Mouse (Mus musculus) lung, embryonic 16.5 days (tissue): ENCODE measurements at regions not wholly inside any gene's neighbourhood (a gene's known extent, or its start where the extent isn't known, plus 50 kb on each side); places are given as distances from the start of the nearest gene placed in this dataset.
A peak's percentile ranks its signal among the peaks of the same experiment; 100 is the strongest.

Source experiments
- ATAC-seq: fragments of 200-750 bp; cut with Nextera tagmentation; 2 replicates; pipeline ENCODE4 v1.8.0; 2017; ENCODE audit warnings: low read depth, mild to moderate bottlenecking, moderate library complexity
- H3K27ac ChIP-seq: fragments of 300-500 bp; sonication (generic); 2 replicates; pipeline ENCODE4 v1.5.1; 2014; ENCODE audit warnings: mild to moderate bottlenecking, control low read depth, low read length
- H3K27me3 ChIP-seq: fragments of 300-500 bp; sonication (generic); 2 replicates; pipeline ENCODE4 v1.6.1; 2014; ENCODE audit warnings: low read depth, low read length, mixed read lengths; ENCODE audit not compliant: control insufficient read depth, insufficient read depth
- H3K36me3 ChIP-seq: fragments of 300-500 bp; sonication (generic); 2 replicates; pipeline ENCODE4 v1.6.1; 2014; ENCODE audit warnings: low read length; ENCODE audit not compliant: control insufficient read depth, insufficient read depth
- H3K4me1 ChIP-seq: fragments of 300-500 bp; sonication (generic); replicated peaks from 2 replicates; pipeline ENCODE4 v1.6.1; 2014; ENCODE audit warnings: low read length, mixed read lengths; ENCODE audit not compliant: control insufficient read depth, insufficient read depth
- H3K4me2 ChIP-seq: fragments of 300-500 bp; sonication (generic); 2 replicates; pipeline ENCODE4 v1.6.1; 2014; ENCODE audit warnings: low read depth, low read length, control low read depth
- H3K4me3 ChIP-seq: fragments of 300-500 bp; sonication (generic); 2 replicates; pipeline ENCODE4 v1.5.1; 2014; ENCODE audit warnings: mild to moderate bottlenecking, low read length, control low read depth
- H3K9ac ChIP-seq: fragments of 300-500 bp; sonication (generic); 2 replicates; pipeline ENCODE4 v1.6.1; 2014; ENCODE audit warnings: low read length, control low read depth
- H3K9me3 ChIP-seq: fragments of 300-500 bp; sonication (generic); 2 replicates; pipeline ENCODE4 v1.6.1; 2016; ENCODE audit warnings: low read length; ENCODE audit not compliant: control insufficient read depth
- WGBS: fragments of 180-500 bp; shearing (Covaris S2); extraction: QIAGEN DNeasy Blood & Tissue Kit; methylation state at CpG from one replicate; pipeline ENCODE4 v1.1.7; 2014; 5-methylcytosine and 5-hydroxymethylcytosine counted together

DNA sequence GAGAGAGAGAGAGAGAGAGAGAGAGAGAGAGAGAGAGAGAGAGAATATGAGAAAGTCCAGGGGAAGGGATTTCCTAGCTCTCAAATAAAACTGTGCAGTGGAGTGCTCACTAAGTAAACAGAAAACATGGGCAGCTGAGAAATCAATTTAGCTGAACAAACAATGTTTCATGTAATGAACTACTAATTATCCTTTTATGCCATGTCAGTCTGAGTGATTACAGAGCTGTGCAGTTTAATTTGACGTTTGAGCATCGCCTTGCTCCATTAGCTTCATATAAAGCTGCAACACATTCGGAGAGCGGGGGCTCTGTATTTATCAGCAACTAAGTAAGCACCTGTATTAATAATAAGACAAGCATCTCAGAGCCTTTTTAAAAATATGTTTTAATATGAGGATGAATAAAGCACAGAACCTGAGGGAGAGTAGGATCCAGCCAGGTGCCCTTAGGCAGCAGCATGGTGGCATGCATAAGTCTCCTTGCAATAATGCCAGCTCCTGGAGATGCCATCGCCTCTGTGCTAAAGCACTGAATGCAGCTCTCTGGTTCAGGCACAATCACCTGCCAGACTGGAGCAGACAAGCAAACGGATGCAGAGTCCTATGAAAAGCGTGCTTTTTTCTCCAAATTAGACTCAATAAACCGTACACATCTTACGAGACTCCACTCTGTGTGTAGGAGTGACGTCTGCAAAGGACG, 289.5 kb upstream of the Atp11b start:
- Histone ChIP-seq H3K9me3 (no peaks in the 10 kb centered on the region), H3K27me3 (peaks cover 5% of the 10 kb centered on the region; the same call in 1 of the 2 replicates), H3K27ac (no peak overlapping the region), H3K9ac (no peak overlapping the region), H3K36me3 (no peaks in the 10 kb centered on the region), H3K4me1 (0 out of 2 replicates have a peak, but pooled peaks cover 3% of the 10 kb centered on the region), H3K4me3 (no peak overlapping the region), H3K4me2 (no peak overlapping the region)
- ATAC-seq: no peak
- WGBS: 71% methylated on average over 11 of the region's 11 CpGs

DNA sequence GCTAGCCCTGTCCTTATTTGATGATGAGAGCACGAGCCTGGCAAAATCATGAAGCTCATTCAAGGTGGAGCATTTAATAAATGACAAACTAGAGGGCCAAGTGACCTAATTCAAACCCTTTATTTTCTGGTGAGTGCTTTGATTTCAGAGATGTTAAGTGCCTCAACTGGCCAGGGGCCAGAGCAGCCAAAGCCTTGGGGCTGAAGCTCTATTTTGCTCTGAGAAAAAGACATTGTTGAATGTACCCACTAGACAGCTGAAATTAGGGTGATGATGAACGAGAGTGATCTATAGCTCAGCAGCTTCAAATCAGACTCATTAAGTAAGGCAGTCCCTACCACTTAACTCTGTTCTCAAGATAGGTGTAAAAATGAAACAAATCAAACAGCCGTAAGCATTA, 287.9 kb upstream of the Atp11b start:
- Histone ChIP-seq H3K4me2 (no peak overlapping the region), H3K27ac (no peak overlapping the region), H3K27me3 (peaks cover 5% of the 10 kb centered on the region; the same call in 1 of the 2 replicates), H3K9me3 (no peaks in the 10 kb centered on the region), H3K4me3 (no peak overlapping the region), H3K36me3 (no peaks in the 10 kb centered on the region), H3K4me1 (0 out of 2 replicates have a peak, but pooled peaks cover 3% of the 10 kb centered on the region), H3K9ac (no peak overlapping the region)
- 52% methylated on average over 3 of the region's 3 CpGs for WGBS
- ATAC-seq: no peak

DNA sequence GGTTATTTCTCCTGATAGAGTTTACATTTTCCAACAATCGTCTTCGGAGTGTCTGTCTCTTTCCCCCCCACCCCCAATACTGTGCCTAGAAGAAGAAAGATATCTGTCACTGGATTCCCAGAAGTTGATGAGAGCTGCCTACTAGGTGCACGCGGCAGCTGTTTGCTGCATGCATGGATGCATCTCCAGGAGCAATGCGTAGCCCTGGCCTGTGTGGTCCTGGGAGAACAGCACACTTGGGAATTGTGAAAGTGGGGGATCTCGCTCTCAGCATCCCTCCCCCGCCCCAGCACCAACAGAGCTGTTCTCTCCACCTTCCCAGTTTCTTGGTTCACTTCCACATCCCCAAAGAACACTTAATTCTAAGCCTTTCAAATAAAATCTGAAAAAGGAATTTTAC, 280.6 kb upstream of the Atp11b start:
- Histone ChIP-seq H3K27ac (no peak overlapping the region), H3K27me3 (peaks cover 7% of the 10 kb centered on the region), H3K4me3 (no peak overlapping the region), H3K9ac (no peak overlapping the region), H3K36me3 (no peaks in the 10 kb centered on the region), H3K4me1 (no peaks in the 10 kb centered on the region), H3K4me2 (no peak overlapping the region), H3K9me3 (no peaks in the 10 kb centered on the region)
- WGBS: 85% methylated on average over 7 of the region's 7 CpGs
- no peak for ATAC-seq

DNA sequence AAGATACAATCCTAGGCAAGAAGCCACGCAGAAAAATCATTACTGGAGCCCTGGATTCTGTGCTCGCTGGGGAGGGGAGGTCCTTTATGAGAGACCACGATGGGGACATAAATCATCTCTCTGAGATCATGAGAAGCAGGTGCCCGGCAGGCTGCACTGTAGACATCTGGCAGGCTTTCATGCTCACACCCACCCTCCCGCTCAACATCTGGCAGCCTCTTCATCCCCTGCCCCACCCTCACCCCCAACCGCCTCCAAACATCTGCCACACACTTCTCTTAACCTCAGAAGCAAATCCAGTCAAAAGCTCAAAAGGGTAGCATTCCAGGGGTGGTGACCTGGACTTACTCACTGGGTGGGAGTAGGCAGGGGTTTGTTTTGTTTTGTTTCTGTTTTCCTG, 279.5 kb upstream of the Atp11b start:
- Histone ChIP-seq H3K27me3 (peaks cover 7% of the 10 kb centered on the region), H3K9ac (no peak overlapping the region), H3K4me1 (no peaks in the 10 kb centered on the region), H3K4me3 (no peak overlapping the region), H3K9me3 (no peaks in the 10 kb centered on the region), H3K4me2 (no peak overlapping the region), H3K27ac (no peak overlapping the region), H3K36me3 (no peaks in the 10 kb centered on the region)
- ATAC-seq: no peak
- 25% methylated on average over 6 of the region's 6 CpGs for WGBS

DNA sequence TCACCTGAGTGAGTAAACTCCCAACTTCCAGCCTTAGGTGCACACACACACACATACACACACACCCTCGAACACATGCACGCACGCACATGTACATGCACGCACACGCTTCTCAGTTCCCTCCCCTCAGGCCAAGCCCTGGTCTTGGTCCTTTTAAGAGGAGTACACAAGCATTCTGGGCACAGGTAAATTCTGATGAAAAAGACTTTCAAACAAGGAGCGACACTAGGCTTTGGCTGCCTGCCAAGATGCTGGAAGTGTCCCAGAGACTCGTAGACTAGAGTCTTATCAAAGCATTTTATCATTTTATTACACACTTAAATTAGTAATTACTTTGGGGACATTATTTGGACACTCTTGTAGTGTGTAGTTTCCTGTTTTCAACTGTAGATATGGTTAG, 278.6 kb upstream of the Atp11b start:
- no peaks in the 10 kb centered on the region for H3K9me3 ChIP-seq
- no peaks in the 10 kb centered on the region for H3K36me3 ChIP-seq
- H3K27ac ChIP-seq: no peak overlapping the region
- H3K4me3 ChIP-seq: no peak overlapping the region
- 57% methylated on average over 7 of the region's 7 CpGs for WGBS
- peaks cover 7% of the 10 kb centered on the region for H3K27me3 ChIP-seq
- no peak overlapping the region for H3K4me2 ChIP-seq
- H3K4me1 ChIP-seq: no peaks in the 10 kb centered on the region
- no peak overlapping the region for H3K9ac ChIP-seq
- no peak for ATAC-seq

DNA sequence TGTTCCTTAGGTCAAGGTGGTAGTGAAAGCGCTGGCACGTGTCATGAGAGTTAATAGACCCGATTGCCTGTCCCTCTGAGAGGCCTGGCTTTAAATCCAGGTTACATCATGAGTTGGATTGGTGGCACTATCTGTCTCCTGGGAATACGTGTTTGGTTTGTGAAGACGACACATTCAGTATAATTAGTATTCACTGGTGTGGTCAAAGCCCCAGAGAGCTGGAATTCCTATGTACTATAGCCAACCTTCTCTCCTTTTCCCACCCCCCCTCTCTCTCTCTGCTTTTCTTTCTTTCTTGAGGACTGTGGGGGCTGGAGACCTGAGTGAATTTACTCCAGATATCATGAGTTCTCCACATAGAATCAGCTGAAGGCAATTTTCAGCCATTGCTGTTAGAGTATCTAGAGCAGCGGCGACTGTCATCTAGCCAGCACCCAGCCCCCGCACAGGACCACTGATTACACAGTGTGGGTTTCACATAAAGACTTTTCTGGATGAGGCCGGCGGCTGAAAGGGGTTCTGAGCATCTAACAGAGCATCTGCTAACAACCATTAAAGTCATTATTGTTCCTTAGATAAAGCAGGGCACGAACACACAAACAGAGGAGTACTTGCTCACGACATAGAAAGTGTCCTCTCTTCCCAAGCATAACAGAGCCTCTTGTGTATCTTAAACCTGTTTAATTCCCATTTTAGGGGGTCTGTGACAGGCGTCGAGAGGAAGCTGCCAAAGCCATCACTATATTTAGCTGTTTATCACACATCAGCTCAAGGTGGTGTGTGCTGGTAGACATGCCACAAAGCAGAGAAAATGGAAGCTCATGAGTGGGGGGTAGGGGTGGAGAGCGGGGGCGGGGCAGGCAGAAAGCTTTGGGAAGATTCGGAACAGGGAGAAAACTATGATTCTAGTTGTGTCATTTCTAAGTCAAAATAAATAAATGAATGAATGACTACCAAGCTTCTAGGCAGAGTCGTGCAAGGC, 272.9 kb upstream of the Atp11b start:
- H3K9me3 ChIP-seq: no peaks in the 10 kb centered on the region
- H3K4me1 ChIP-seq: no peaks in the 10 kb centered on the region
- no peaks in the 10 kb centered on the region for H3K36me3 ChIP-seq
- WGBS: 56% methylated on average over 18 of the region's 18 CpGs
- ATAC-seq: no peak
- H3K4me2 ChIP-seq: no peak overlapping the region
- H3K4me3 ChIP-seq: no peak overlapping the region
- H3K27ac ChIP-seq: no peak overlapping the region
- peaks cover 18% of the 10 kb centered on the region for H3K27me3 ChIP-seq
- no peak overlapping the region for H3K9ac ChIP-seq

DNA sequence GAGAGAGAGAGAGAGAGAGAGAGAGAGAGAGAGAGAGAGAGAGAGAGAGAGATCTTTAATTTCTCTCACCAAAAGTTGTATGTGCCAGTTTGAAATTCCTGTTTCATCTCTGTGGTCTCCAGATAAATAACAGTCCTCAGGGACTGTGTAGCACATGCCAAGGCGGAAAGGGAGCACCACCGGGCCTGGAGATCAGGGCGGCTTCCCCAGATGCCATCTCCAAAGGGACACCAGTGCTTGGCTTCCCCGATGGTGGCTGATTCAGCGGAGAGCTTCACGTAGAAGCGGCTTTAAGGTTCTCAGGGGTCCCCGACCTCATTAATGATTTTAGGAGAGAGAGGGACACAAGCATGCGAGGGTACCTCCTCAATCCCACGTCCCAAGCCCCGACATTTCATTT, 272.1 kb upstream of the Atp11b start:
- Histone ChIP-seq H3K9ac (no peak overlapping the region), H3K4me2 (no peak overlapping the region), H3K4me3 (no peak overlapping the region), H3K4me1 (no peaks in the 10 kb centered on the region), H3K27me3 (peaks cover 18% of the 10 kb centered on the region), H3K36me3 (no peaks in the 10 kb centered on the region), H3K9me3 (no peaks in the 10 kb centered on the region), H3K27ac (no peak overlapping the region)
- 32% methylated on average over 11 of the region's 11 CpGs for WGBS
- no peak for ATAC-seq

DNA sequence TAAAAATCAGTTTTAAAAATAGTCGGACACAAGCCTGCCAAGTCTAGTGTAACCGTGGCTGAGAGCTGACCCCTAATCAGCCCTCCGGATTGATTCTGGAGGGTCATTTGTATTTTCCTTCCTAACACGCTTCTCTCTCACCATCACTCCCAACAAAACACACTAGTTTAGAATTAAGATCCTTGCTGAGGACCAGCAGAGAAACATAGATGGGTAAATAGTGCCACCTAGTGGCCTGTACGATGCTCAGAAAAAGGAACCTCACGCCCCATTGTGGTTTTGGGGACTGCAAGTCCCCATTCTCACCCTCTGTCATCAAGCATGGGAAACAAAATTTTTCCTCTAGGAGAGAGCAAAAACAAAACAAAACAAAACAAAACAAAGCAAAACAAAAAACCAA, 271.6 kb upstream of the Atp11b start:
- 5% methylated on average over 6 of the region's 6 CpGs for whole genome bisulfite sequencing
- Histone ChIP-seq H3K4me3 (no peak overlapping the region), H3K9ac (no peak overlapping the region), H3K4me2 (no peak overlapping the region), H3K27me3 (peaks cover 18% of the 10 kb centered on the region), H3K27ac (no peak overlapping the region), H3K36me3 (no peaks in the 10 kb centered on the region), H3K9me3 (no peaks in the 10 kb centered on the region), H3K4me1 (no peaks in the 10 kb centered on the region)
- ATAC-seq: peak; percentile 36; the same call in 1 of the 2 replicates

DNA sequence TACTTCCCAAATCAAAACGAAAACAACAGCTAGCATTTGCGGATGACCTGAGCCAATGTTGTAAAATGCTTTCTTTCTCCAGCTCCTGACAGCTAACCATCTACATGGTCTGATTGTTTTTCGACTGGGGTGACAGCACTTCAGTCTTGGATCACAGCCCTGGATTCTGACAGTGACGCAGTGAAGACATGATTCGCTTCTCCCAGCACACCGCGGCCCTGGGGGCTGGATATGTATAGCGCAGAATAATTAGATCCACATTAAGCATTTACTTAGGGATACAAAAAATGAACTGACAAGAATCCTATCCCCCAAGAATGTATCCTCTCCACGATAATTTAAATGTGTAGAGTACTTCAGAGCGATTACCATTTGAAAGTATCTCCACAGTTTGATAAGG, 271.1 kb upstream of the Atp11b start:
- Histone ChIP-seq H3K4me3 (no peak overlapping the region), H3K9me3 (no peaks in the 10 kb centered on the region), H3K36me3 (no peaks in the 10 kb centered on the region), H3K27ac (no peak overlapping the region), H3K4me1 (no peaks in the 10 kb centered on the region), H3K4me2 (no peak overlapping the region), H3K27me3 (peaks cover 18% of the 10 kb centered on the region), H3K9ac (no peak overlapping the region)
- ATAC-seq: no peak
- WGBS: 65% methylated on average over 10 of the region's 10 CpGs
